Mouse (Mus musculus): ENCODE data around the gene Papln. TPM values are rescaled to one million over a fixed set of nuclear protein-coding genes. Genes with fewer than 3 reads are reported as not detected.

Gene Papln
- total and polyA plus RNA-seq, 2 experiments from 2014 or later: 0.37 to 2.4 TPM

- Histone ChIP-seq H3K9ac (replicated peaks; ENCODE audit: low read length, poor library complexity, severe bottlenecking) (no peak overlapping the region), H3K27ac (ENCODE audit: low read depth, low read length) (no peak overlapping the region)
- ATAC-seq (ENCODE audit: low FRiP score): no peak
Observed at GRCm38 (mm10) chr12:83792706-83793410, 29.4 kb downstream of the Papln start.

GRCm38 (mm10) chr12:83795051-83795450 is 31.6 kb downstream of the Papln start:
- DNase-seq (ENCODE audit: low spot score) (no peak), ATAC-seq (ENCODE audit: low FRiP score) (no peak)
- Histone ChIP-seq H3K9ac (replicated peaks; ENCODE audit: low read length, poor library complexity, severe bottlenecking) (no peak overlapping the region), H3K27me3 (ENCODE audit: insufficient read depth, low read length) (no peaks in the 10 kb centered on the region), H3K27ac (ENCODE audit: low read depth, low read length) (no peak overlapping the region), H3K36me3 (ENCODE audit: insufficient read depth, low read length) (peaks cover 21% of the 10 kb centered on the region), H3K4me1 (ENCODE audit: insufficient read depth, low read length) (no peaks in the 10 kb centered on the region), H3K9me3 (ENCODE audit: low read length) (no peaks in the 10 kb centered on the region), H3K4me3 (ENCODE audit: low read depth, low read length) (no peak overlapping the region), H3K4me2 (ENCODE audit: low read depth, low read length, poor library complexity, severe bottlenecking) (no peak overlapping the region)
- WGBS: 60% methylated on average over 2 of the region's 2 CpGs
- TF ChIP-seq CTCF (IDR thresholded peaks at IDR 0.05): no peak

More at GRCm38 (mm10) chr12:83792706-83793410, 29.4 kb downstream of the Papln start:
- Histone ChIP-seq H3K4me3 (ENCODE audit: low read depth, low read length) (no peak overlapping the region), H3K4me2 (ENCODE audit: low read depth, low read length, poor library complexity, severe bottlenecking) (no peak overlapping the region), H3K27me3 (ENCODE audit: insufficient read depth, low read length) (no peaks in the 10 kb centered on the region), H3K4me1 (ENCODE audit: insufficient read depth, low read length) (no peaks in the 10 kb centered on the region), H3K9me3 (ENCODE audit: low read length) (no peaks in the 10 kb centered on the region), H3K36me3 (ENCODE audit: insufficient read depth, low read length) (peaks cover 13% of the 10 kb centered on the region; the same call in 1 of the 2 replicates)
- 63% methylated on average over 10 of the region's 10 CpGs for WGBS
- TF ChIP-seq CTCF (IDR thresholded peaks at IDR 0.05): no peak
- no peak for DNase-seq (ENCODE audit: low spot score)

DNA sequence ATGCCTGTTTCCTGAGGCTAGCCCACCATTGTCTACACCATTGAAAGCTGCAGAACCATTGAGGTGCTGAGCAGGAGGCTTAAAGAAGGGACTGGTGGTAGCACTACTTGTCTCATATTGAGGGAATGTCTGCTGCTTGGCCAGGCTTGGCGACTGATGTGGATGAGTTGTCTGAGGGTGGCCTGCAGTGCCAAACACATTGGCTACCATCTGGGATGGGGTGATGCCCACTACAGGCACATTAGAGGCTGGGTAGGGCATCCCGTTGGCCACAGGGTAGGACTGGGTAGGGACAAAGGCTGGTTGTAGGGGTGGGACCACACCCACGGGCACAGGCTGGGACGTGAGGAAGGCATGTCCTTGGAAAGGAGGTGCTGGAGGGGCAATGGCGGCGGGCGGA is 32.2 kb downstream of the Papln start:
- TF ChIP-seq CTCF (IDR thresholded peaks at IDR 0.05): no peak
- peaks cover 24% of the 10 kb centered on the region for H3K36me3 ChIP-seq (ENCODE audit: insufficient read depth, low read length)
- H3K4me3 ChIP-seq (ENCODE audit: low read depth, low read length): no peak overlapping the region
- H3K9me3 ChIP-seq (ENCODE audit: low read length): no peaks in the 10 kb centered on the region
- H3K27me3 ChIP-seq (ENCODE audit: insufficient read depth, low read length): no peaks in the 10 kb centered on the region
- DNase-seq (ENCODE audit: low spot score) (no peak), ATAC-seq (ENCODE audit: low FRiP score) (no peak)
- H3K4me2 ChIP-seq (ENCODE audit: low read depth, low read length, poor library complexity, severe bottlenecking): no peak overlapping the region
- no peak overlapping the region for H3K9ac ChIP-seq (replicated peaks; ENCODE audit: low read length, poor library complexity, severe bottlenecking)
- 95% methylated on average over 7 of the region's 7 CpGs for WGBS
- H3K27ac ChIP-seq (ENCODE audit: low read depth, low read length): no peak overlapping the region
- no peaks in the 10 kb centered on the region for H3K4me1 ChIP-seq (ENCODE audit: insufficient read depth, low read length)

DNA sequence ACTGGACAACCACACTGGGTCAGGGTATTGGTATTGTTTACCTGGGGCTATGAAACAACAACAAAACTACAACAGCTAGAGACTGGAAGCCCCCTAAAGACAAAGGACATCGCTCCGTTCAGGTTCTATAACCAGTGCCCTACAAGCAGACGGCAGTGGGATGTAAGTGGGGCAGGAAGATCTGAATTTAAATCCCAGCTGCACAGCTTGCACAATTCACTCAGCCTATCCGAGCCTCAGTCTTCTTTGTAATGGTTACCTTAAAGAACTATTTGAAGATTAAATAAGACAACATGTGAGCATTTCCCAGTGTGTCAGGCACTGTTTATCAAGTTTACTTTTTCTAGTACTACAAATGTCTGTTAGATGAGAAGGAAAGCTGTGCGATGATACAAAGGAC is 34.9 kb downstream of the Papln start:
- Histone ChIP-seq H3K4me2 (ENCODE audit: low read depth, low read length, poor library complexity, severe bottlenecking) (no peak overlapping the region), H3K36me3 (ENCODE audit: insufficient read depth, low read length) (peaks cover 24% of the 10 kb centered on the region), H3K4me1 (ENCODE audit: insufficient read depth, low read length) (no peaks in the 10 kb centered on the region), H3K9ac (replicated peaks; ENCODE audit: low read length, poor library complexity, severe bottlenecking) (no peak overlapping the region), H3K4me3 (ENCODE audit: low read depth, low read length) (no peak overlapping the region), H3K9me3 (ENCODE audit: low read length) (no peaks in the 10 kb centered on the region), H3K27me3 (ENCODE audit: insufficient read depth, low read length) (no peaks in the 10 kb centered on the region), H3K27ac (ENCODE audit: low read depth, low read length) (no peak overlapping the region)
- no peak for TF ChIP-seq CTCF (IDR thresholded peaks at IDR 0.05)
- WGBS: 85% methylated on average over 5 of the region's 5 CpGs
- ATAC-seq (ENCODE audit: low FRiP score) (no peak), DNase-seq (ENCODE audit: low spot score) (no peak)

DNA sequence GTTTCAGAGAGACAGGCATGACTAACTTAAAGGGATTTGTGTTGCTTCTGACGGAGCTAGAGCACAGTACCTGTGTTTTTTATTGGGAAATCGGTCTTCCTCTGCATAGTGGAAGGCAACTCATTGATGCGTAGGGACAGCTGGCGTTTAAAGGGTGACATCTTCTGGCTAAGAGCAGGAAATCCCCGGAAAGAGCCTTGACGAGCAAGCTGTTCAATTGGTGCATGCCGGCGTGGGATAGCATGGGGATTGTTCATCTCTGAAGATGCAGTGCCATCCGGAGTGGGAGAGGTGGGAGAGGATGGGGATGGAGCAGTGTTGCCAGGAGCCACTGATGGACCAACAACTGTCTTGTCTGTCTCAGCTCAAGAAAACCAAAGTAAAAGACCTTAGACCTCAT is 37.5 kb downstream of the Papln start:
- H3K9ac ChIP-seq (replicated peaks; ENCODE audit: low read length, poor library complexity, severe bottlenecking): no peak overlapping the region; the same call in 1 of the 2 replicates
- TF ChIP-seq CTCF (IDR thresholded peaks at IDR 0.05): peak; percentile 84
- H3K4me2 ChIP-seq (ENCODE audit: low read depth, low read length, poor library complexity, severe bottlenecking): no peak overlapping the region
- whole genome bisulfite sequencing: 21% methylated on average over 9 of the region's 9 CpGs
- DNase-seq (ENCODE audit: low spot score) (peak; percentile 78), ATAC-seq (ENCODE audit: low FRiP score) (0 out of 2 replicates have a peak, but pooled peaks have one; percentile 49)
- peaks cover 34% of the 10 kb centered on the region for H3K36me3 ChIP-seq (ENCODE audit: insufficient read depth, low read length)
- H3K4me1 ChIP-seq (ENCODE audit: insufficient read depth, low read length): no peaks in the 10 kb centered on the region
- H3K27ac ChIP-seq (ENCODE audit: low read depth, low read length): no peak overlapping the region
- H3K9me3 ChIP-seq (ENCODE audit: low read length): no peaks in the 10 kb centered on the region
- H3K4me3 ChIP-seq (ENCODE audit: low read depth, low read length): no peak overlapping the region
- H3K27me3 ChIP-seq (ENCODE audit: insufficient read depth, low read length): no peaks in the 10 kb centered on the region

- no peaks in the 10 kb centered on the region for H3K27me3 ChIP-seq (ENCODE audit: insufficient read depth, low read length)
- ATAC-seq (ENCODE audit: low FRiP score): no peak
- WGBS: 96% methylated on average over 7 of the region's 7 CpGs
- no peak overlapping the region for H3K9ac ChIP-seq (replicated peaks; ENCODE audit: low read length, poor library complexity, severe bottlenecking)
- peaks cover 41% of the 10 kb centered on the region for H3K36me3 ChIP-seq (ENCODE audit: insufficient read depth, low read length)
- H3K27ac ChIP-seq (ENCODE audit: low read depth, low read length): no peak overlapping the region
- no peak overlapping the region for H3K4me3 ChIP-seq (ENCODE audit: low read depth, low read length)
- no peak for DNase-seq (ENCODE audit: low spot score)
- TF ChIP-seq CTCF (IDR thresholded peaks at IDR 0.05): no peak
- no peaks in the 10 kb centered on the region for H3K4me1 ChIP-seq (ENCODE audit: insufficient read depth, low read length)
- no peaks in the 10 kb centered on the region for H3K9me3 ChIP-seq (ENCODE audit: low read length)
- no peak overlapping the region for H3K4me2 ChIP-seq (ENCODE audit: low read depth, low read length, poor library complexity, severe bottlenecking)
Observed at GRCm38 (mm10) chr12:83803641-83804040, 40.2 kb downstream of the Papln start.
